Mouse (Mus musculus) lung, postnatal 0 days (tissue): ENCODE data around the gene Snx4.

ENCODE experiments used
- CTCF ChIP-seq: IDR thresholded peaks from 2 replicates; pipeline ENCODE4 v1.5.1; 2016; ENCODE audit warnings: antibody characterized with exemption, mild to moderate bottlenecking
- EP300 ChIP-seq: IDR thresholded peaks from 2 replicates; pipeline ENCODE4 v1.6.1; 2016; ENCODE audit warnings: antibody characterized with exemption, mild to moderate bottlenecking, control low read depth

DNA sequence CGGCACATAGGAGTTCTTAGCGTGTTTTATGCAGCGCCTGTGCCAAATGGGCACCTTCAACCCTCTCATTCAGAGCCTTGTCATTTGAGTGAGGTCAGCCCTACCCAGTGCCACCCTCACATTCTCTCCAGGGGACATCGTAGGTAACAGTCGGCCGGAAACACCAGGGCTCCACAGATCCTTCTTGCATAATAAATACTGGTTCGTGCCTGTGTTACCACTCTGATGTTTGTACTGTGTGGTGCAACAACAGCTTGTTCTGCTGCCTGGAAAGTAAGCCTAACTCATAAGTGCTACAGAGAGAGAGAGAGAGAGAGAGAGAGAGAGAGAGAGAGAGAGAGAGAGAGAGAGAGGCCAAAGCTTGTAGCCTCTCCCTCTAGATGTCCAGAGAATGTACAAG is 66.8 kb downstream of the Snx4 start:
- TF ChIP-seq CTCF (no peak), EP300 (no peak)
